Mouse (Mus musculus) natural killer cell, adult 2 months (primary cell): ENCODE results near the gene Auts2.

Experiments used
- DNase-seq, 2 experiments: peaks; one replicate each; pipeline ENCODE4 v3.0.0; 2022; ENCODE audit warnings: low spot score in 2 of 2

Auts2 gene

DNA sequence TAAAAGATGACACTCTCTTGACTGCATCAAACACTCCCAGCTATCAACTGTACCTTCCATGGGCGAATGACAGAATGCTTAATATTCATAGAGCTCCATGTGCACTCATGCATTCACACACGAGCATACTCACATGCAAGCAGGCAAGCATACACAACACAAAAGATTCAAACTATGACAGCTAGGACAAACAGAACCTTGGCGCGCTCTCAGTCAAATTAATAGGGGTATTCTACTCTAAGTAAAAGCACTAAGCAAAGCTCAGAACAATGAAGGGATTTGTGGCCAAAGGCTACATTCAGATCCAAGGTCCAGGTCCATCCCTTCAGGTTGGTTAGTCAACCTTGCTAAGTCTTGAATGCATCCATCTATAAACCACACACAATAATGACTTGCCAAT, 219.5 kb downstream of the Auts2 start:
- DNase-seq, result no peak

DNA sequence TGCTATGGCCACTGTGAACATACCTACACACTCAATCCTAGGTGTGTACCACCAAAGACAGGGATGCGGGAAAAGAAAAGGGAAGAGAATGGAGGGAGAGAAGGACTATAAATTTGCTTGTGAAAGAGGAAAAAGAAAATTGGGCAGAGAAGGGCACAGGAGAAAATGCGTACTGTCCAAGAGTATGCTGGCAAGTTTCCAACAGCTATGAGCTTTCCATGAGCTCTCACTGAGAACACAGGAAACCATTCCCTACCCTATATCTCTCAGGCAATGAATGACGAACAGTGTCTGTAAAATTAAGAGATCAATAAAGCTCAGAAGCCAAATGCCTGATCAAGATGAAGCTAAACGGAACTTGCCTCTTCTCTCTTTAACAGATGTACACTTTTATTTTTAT, 220.2 kb downstream of the Auts2 start:
- no peak for DNase-seq

DNA sequence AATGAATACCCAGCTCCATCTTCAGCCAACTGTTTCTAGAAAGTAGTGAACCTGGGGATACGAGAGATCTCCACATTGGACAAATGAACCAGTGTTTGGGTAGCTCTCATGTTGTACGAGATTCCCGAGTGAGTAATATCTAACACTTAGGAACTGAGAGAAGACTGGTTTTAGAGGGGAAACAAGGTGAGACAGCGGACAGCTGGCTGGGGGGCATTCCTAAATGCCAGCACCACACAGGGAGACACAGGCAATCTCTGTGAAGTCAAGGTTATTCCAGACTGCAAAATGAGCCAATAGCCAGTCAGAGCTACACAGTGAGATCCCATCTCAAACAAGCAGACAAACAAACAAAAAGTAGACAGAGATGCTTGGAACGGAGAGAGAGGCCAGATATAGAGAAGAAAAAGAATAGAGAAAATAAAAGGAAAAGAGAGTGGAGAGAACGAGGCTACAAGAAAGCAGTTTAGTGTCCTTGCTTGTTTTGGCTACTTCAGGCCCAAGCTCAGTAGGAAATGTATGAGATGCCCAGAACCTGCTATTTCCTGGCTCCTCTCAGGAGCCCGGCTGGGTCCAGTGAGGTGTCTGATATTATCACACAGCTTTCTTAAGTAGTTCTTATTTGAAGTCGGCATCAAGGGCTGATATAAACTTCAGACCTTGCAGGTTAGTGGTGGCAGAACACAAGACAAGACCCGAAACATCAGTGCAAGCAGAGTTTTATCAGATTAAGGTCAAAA, 224.9 kb downstream of the Auts2 start:
- no peak for DNase-seq

DNA sequence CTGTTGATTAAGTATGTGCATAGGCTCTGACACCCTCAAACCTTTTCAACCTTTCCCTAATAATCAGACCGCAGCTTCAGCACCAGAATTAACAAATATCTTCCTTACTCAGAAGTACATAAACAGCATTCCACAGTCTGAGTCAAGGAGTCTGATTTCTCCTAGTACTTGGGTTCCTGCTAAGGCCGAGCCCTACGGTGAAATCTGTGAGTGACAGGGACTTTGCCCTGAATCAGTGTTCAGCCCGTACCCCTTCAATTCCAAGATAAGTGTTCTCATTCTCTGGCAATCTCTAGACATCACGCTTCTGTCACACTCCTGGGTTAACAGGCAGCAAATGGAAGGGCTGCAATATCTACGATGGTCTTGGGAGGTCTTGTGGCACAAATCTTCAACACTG, 226.2 kb downstream of the Auts2 start:
- DNase-seq, result no peak

DNA sequence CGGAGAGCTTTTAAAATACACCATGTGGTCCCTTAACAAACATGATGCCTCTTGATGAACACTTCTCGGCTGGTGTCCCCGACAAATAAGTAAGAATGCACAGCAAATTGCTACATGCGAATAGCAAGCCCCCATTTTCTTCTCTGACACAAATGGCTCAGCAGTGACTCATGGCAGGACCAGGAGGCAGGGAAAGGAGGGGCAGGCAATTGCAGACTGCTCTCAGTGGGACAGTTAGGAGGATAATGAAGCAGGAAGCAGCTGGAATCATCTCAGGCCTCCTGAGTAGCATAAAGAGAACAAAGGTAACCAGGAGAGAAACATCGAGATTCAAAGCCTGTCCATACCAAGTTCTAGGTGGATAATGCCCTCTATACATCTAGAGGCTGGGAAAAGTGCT, 228.8 kb downstream of the Auts2 start:
- no peak for DNase-seq

DNA sequence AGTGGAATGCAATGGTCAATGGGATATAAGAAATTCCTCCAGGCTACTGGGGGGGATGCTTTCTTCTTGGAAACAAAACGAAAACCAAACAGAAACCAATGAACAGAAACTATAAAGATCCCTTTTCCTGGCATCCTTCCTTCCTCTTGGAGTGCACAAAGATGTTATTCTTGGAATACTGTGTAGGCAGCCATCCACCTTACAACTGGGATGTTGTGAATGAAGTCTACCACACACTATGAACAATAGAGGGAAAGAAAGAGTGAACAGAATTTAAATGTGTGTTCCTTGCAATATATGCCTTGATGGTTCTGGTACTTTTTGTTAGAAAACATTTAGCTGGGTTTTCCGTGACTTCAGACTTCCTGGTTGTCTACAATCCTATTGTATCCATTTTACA, 236.1 kb downstream of the Auts2 start:
- no peak for DNase-seq

DNA sequence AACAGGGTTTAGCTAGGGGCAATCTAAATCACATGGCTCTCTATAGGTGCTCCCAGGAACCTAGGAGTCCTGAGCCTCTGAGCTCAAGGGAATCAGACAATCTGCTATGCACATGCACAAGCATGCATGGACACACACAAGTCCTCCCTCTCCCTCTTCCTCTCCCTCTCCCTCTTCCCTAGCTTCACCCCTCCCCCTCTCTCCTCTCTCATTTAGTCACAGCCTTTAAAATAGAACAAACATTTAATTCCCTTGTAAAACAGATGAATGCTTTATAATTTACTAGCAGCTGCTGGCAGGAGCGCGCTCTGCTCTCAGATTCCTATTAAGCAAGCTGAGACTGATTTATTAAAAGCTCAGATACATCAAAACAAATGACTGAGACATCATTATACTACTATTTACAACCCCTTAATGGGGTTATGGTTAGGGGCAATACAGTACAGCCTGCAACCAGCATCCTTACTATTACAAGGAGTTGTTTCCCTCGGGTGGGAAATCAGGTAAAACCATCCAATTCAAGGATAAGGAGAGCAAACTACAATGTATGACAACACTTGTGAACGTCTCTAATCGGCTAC, 237.7 kb downstream of the Auts2 start:
- DNase-seq, result no peak

DNA sequence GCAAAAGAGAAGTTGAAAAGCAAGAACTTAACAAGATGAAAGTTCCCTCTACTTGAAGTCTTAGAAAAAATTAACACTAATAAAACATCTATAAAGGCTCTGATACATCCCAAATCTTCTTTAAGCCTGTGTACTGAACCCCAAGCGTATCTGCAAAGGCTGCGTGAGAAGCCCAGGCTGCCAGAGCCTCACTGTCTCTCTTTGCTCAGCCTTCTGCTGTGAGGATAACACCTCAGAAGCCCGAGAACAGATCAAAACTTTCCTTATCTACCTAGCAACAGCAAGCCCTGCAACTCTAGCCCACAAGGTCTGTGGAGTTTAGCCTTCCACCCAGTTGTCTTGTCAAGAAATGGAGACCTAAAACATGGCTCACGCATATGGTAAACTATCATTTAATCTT, 240.4 kb downstream of the Auts2 start:
- no peak for DNase-seq

DNA sequence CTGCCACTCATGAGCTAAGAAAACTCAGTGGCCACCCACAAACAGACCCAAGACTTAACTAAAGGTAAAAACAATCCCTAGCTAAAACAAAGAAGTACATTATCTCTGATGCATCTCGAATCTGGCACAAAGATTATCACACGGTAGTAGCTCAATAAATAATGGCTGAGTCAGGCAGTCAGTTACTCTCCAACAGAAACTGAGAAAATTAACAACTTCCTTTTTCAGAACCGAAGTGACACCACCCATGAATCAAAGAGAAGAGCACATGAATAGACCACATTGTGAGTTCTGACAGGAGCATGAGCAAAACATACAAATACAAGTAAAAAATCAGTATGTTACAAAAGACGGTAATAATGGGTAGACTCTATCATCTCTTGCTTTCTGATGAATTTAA, 242.3 kb downstream of the Auts2 start:
- no peak for DNase-seq

DNA sequence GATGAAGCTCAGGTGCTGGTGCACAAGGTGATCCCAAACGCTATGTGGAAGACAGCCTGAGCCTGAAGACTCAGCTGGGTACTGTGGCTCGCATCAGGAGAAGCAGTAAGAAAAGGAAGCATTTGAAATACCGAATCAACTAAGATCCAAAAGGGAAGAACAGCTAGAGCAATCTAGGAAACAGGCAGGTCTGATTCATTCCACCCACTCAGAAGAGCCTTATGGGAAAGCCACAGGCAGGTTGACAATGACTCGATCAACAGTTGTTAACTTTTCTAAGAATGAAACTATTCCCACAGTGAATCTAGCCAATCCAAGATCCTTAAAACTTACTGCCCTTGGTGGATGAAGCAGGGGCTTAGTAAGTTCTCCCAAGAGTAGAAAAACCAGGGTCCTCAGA, 243.4 kb downstream of the Auts2 start:
- no peak for DNase-seq

DNA sequence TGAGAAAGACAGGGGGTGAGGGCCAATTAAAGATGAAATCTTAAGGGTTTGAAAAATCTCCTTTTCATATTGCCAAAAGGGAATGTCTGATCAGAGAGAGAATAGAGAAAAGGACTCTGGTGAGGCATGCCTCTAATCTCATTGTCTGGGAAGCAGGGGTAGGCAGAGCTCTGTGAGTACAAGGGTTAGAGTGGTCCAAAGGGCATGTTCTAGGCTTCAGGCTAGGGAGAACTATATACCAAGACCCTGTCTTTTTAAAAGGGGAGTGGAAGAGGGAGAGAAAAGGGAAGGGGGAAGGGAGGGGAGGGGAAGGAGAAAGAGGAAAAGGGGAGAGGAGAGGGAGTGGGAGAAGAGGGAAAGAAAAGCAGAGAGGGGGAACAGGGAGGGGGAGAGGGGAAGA, 244.1 kb downstream of the Auts2 start:
- no peak for DNase-seq

DNA sequence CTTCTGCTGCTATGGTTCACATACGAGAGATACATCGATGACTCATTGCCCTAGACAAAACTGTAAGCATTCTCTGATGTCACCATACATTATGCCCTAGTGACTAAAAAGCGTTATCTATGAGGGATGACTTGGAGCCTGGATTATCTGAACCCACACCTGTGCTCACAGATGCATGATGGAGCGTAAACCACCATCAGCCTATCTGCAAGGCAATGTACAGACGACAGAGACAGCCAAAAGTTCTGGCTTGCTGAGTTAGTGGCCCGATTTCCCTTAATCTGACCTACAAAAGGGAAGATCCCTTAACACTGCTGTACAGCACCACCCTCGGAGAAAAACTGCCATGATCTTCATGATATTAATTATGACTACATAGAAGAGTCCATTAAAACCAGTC, 245.8 kb downstream of the Auts2 start:
- no peak for DNase-seq

DNA sequence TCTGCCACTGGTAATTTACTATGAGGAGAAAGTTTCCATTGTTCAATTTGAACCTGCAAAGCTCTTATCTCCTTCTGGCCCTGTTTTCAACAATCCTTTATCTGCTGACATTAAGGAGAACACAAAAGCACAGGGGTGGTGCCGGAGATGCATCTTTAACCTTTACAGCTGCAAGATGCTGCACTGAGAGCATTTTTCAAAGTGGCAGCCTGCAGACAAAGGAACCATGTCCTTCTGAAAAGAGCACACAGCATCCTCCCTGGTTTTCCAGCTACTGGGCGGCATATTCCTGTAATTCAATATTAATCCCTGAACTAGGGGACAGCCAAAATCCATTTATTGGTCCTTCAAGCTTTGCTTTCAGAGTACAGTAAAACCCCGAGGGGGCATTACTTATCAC, 248.7 kb downstream of the Auts2 start:
- no peak for DNase-seq

DNA sequence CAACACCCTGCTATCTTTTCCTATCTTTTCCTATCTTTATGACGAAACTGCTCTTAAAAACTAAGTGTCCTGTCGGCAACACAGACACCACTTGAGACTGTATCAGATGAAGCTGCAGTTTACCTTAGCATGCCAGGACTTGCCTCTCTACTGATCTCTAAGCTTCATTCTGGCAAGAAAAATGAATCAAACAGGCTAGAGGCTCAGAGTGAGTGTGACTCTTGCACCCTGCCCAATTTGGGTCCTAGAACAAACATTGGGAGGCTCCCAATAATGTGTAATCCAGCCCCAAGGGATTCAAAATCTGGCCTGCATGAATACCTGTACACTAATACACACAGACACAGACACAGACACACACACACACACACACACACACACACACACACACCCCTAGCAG, 250.2 kb downstream of the Auts2 start:
- no peak for DNase-seq

DNA sequence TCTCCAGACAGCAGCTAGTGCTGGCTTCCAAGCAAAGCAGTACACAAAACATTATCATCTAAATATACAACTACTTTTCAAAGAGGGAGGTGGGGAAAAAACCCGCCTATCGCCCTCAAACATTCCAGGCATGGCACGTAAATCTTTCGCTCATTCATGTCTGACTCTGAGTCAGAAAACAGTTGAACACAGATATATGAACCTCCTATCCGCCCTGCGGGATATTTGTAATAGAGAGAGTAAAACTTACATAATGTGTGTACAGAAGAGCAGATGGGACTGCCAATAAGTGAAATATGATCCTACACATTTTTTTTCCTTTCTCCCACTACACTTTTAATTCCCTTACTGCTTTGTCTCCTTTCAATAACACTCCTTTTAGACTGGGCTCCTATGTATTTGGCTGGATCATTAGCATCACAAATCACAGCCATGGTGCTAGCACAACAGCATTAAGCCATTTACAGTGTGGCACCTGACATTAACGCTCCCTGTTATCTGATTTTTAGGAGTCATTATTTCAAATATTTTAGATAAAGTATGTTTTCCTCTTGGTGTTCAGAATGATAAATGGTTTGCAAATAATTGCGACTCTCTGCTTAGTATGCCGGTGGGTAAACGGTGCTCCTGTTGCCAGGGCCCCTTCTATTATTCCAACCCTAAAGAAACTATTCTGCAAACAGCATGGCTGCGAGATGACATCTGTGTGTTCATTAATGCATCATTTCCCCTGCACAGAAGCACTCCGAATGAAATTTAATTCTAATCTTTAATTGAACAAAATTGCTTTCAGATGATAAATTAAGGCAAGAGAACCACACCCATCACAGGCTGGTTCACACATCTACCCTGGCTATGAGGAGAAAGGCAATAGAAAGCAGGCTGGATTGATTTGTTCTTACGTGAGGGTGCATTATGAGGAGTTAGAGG, 252.3 kb downstream of the Auts2 start:
- no peak for DNase-seq

DNA sequence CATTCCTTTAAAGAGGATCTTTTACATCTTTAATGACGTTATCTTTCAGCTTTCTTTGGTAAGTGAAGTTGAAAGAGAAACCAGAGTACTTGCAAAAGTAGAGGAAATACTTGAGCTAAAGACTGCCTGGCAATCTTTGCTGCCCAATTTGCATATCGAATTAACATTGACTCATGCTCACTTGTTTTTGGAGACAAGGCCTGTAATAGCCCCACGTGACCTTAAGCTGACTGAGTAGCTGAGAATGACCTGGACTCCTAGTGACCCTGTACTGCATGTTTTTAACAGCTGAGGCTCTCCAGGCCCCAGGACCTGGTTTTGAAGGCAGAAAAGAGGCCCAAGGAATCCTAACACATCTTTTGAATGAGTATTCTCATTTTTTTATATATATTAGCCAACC, 259.4 kb downstream of the Auts2 start:
- DNase-seq, result no peak

DNA sequence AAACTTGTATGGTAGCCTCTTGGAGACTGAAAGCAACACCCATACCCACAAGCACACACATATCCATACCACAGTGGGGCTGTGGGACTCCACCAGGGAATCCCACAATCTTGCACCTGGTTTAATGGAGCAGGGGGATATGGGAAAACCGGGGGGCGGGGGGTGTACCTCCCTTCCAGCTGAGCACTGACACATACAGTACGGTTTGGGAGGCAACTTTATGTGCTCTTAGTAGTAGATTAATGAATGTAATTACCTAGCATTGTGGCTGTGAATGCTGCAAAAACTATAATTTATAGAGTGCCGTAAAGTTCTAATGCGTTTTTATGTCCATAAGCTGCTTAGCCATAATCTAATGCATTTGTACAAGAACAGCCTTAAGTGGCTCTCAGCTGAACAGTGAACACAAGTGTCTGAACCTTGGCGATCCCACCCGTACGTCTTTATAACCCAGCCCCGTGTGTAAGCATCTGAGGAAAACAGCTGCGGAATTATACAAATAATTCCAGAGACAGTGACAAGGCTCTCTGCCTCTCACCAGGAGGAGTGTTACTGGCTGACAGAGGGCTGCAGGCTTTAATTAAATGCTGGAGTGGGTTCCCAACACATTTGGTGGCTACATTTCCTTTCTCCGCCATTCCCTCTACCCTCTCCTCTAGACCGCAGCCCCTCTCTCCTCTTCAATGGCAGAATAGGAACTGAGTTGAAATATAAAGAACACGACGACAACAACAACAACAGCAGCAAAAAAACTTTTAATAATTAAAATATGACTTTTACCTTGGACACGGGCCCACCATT, 268.8 kb downstream of the Auts2 start:
- DNase-seq, result no peak

DNA sequence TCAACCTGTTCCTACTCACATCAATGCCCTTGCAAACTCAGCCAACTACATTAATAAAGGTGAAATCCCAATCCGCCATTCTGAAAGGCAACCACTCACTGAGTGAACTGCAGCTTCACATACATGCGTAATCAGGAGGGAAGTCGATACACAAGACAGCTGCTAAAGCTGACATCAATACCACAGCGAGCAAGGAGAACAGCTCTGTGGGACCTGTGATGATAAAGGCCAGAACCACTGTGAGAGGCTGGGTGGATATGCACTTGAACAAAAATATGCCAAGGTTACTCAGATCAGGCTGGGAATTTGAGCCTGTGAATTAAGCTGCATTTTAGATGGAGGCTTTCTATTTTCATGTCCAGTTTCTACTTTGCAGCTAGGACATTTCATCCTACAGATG, 271.0 kb downstream of the Auts2 start:
- no peak for DNase-seq

DNA sequence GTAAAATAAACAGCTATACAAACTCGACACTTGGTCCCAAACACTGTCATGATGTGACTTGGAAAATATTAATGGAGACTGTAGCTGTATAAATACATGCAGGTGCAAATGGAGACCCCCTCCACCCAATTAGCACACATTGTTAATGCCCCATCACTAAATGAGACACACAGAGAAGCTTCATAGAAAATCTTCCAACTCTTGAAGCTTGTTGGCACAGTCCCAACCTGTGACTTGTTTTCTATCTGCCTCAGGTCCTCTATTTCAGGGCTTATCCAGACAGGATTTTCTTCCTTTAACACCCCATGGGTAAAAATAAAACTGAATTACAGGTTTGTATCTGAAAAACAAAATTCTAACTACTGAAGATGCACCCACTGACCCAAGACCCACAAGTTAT, 272.2 kb downstream of the Auts2 start:
- no peak for DNase-seq

DNA sequence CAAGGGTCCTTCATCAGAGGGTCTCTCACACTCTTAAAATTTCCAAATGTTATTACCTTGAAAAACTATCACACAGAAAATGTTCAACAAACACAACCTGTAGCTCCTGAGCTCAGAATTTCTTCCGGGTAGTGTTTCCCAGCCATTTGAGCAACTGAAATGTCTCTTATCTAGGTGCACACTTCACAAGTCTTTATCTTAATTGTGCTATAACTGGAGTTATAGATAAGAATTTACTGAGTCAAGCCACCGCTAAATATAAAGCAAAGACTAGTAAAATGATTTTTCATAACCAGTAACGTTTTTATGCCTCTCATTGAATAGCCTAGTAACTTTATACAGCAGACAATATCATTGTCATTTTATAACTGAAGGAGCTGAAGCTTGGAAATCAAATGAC, 273.1 kb downstream of the Auts2 start:
- no peak for DNase-seq

DNA sequence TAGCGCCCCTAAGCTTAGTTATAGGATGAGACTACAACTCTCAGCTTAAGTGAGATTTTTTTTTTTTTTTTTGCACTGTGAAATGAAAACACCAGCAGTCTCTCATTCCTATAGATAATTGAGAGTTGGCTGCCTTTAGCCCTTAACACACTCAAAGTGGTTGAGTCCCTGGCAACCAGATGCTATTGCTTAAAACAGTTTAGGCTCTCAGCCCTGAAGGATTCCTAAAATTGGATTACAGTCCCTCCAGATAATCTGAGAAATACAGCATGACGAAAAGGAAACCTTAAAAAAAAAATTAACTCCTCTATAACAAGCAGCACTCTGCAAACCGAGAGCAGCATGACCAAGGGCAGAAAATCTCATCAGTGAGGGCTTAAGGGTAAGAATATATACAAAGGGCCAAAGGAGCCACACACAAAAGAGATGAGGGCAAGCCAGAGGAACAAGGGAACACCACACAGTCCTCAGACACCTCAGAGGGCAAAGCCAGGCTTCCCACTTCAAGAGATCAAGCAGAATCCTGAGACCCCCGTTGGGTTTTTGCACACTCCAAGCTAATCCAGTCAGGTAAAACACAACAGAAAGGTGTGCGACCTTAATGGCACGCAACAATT, 274.7 kb downstream of the Auts2 start:
- DNase-seq, result no peak

DNA sequence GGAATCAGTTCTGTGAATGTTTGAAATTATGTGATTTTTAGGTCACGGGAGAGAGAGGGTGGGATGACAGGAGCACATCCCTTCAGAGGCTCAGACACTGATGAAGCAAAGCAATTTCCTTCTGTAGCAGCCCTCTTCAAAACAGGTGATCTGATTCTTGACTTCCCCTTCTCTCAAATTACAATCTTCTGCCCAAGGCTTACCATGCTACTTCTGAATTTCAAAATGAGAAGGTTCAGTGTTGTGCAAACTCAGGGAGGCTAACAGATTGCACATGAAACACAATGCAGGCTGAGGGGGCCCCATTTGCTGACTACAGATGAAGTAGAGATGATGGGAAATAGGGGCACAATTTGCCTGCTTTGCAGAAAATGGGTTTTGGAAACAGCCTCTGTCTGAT, 278.1 kb downstream of the Auts2 start:
- DNase-seq, result no peak
